Mouse (Mus musculus) embryonic facial prominence, embryonic 12.5 days (tissue): ENCODE measurements at regions not wholly inside any gene's neighbourhood (a gene's known extent, or its start where the extent isn't known, plus 50 kb on each side); places are given as distances from the start of the nearest gene placed in this dataset.

Source experiments
- ATAC-seq: fragments of 200-750 bp; cut with Nextera tagmentation; 2 replicates; pipeline ENCODE4 v1.8.0; 2017; ENCODE audit not compliant: insufficient number of reproducible peaks, insufficient read depth, low FRiP score, low TSS enrichment
- H3K27ac ChIP-seq: fragments of 300-500 bp; sonication (generic); 2 replicates; pipeline ENCODE4 v1.5.1; 2016; ENCODE audit warnings: mild to moderate bottlenecking
- H3K27me3 ChIP-seq: fragments of 300-500 bp; sonication (generic); 2 replicates; pipeline ENCODE4 v1.6.1; 2016; ENCODE audit warnings: mild to moderate bottlenecking, moderate library complexity
- H3K36me3 ChIP-seq: fragments of 300-500 bp; sonication (generic); 2 replicates; pipeline ENCODE4 v1.6.1; 2016; ENCODE audit warnings: mild to moderate bottlenecking
- H3K4me1 ChIP-seq: fragments of 300-500 bp; sonication (generic); 2 replicates; pipeline ENCODE4 v1.6.1; 2016
- H3K4me2 ChIP-seq: fragments of 300-500 bp; sonication (generic); replicated peaks from 2 replicates; pipeline ENCODE4 v1.6.1; 2016; ENCODE audit warnings: mild to moderate bottlenecking, moderate library complexity
- H3K4me3 ChIP-seq: fragments of 300-500 bp; sonication (generic); 2 replicates; pipeline ENCODE4 v1.5.1; 2016; ENCODE audit warnings: mild to moderate bottlenecking
- H3K9ac ChIP-seq: fragments of 300-500 bp; sonication (generic); 2 replicates; pipeline ENCODE4 v1.6.1; 2016; ENCODE audit warnings: mild to moderate bottlenecking, moderate library complexity
- H3K9me3 ChIP-seq: fragments of 300-500 bp; sonication (generic); 2 replicates; pipeline ENCODE4 v1.6.1; 2016; ENCODE audit warnings: mild to moderate bottlenecking, moderate library complexity
- WGBS: fragments of 180-500 bp; shearing (Covaris S2); methylation state at CpG from one replicate; pipeline ENCODE4 v1.1.7; 2016; 5-methylcytosine and 5-hydroxymethylcytosine counted together

DNA sequence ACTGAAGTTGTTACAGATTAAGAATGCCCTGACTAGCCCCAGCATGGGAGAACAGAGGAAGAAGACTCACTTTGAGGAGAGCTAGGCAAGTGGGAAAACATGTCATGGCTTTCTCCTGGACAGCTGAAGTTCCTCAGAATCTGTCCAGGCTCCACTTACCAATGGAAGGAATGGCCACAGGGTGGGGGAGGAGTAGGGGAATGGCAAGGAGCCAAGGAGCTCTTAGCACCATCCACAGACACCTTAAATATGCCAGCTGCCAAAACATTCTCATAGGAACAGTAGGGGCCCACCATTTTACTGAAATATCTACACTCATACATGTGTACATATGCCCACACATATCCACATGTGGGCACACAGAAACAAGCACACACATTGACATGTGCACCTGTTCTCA lies 134.9 kb upstream of the Nrp1 start:
- Histone ChIP-seq H3K4me1 (peaks cover 5% of the 10 kb centered on the region; the same call in 1 of the 2 replicates), H3K27me3 (no peaks in the 10 kb centered on the region), H3K9me3 (no peaks in the 10 kb centered on the region), H3K27ac (no peak overlapping the region), H3K4me2 (no peak overlapping the region), H3K9ac (no peak overlapping the region), H3K36me3 (no peaks in the 10 kb centered on the region), H3K4me3 (no peak overlapping the region)
- ATAC-seq, result no peak

DNA sequence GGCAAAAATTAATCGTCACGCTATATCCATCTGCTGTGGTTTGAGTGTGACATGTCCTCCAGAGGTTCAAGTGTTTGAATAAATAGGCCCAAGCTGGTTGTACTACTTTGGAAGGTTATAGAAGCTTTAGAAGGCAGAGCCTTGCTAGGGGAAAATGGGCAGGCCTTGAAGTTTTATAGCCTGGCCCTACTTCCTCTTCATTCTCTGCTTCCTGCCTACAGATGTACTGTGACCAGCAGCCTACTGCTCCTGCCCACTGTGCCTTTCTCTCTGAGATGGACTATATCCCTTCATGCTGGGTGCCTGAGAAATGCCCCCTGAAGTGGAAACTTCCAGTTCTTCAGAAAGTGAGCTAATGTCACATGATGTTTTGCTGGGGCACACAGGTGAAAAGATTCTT lies 133.3 kb upstream of the Nrp1 start:
- no peak overlapping the region for H3K4me3 ChIP-seq
- 88% methylated on average over 2 of the region's 2 CpGs for WGBS
- peaks cover 5% of the 10 kb centered on the region; the same call in 1 of the 2 replicates for H3K4me1 ChIP-seq
- no peak for ATAC-seq
- H3K9me3 ChIP-seq, result no peaks in the 10 kb centered on the region
- H3K36me3 ChIP-seq, result no peaks in the 10 kb centered on the region
- H3K4me2 ChIP-seq, result no peak overlapping the region
- H3K27me3 ChIP-seq, result no peaks in the 10 kb centered on the region
- H3K9ac ChIP-seq, result no peak overlapping the region
- no peak overlapping the region for H3K27ac ChIP-seq

DNA sequence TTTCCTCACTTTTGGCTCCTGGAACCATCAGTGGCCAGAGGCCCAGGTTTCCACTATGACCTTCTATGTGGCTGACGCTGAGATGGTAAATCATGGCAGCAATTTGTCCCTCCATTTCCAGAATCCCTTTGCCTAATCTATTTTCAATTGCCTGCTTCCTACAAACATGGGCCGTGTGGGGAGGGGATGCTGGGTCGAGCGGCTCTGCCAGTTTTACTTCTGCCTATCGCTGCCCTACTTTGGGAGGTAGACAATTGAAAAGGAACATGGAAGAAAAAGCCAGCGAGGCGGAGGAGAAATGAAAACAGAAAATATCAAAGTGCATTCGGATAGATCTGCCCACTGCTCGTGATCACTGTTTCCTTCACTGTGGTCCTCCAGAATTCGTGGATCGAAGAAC lies 123.3 kb upstream of the Nrp1 start:
- ATAC-seq, result no peak
- H3K27ac ChIP-seq, result no peak overlapping the region
- no peaks in the 10 kb centered on the region for H3K9me3 ChIP-seq
- H3K4me2 ChIP-seq, result no peak overlapping the region
- H3K4me3 ChIP-seq, result no peak overlapping the region
- no peaks in the 10 kb centered on the region for H3K36me3 ChIP-seq
- H3K9ac ChIP-seq, result no peak overlapping the region
- 86% methylated on average over 11 of the region's 11 CpGs for WGBS
- no peaks in the 10 kb centered on the region for H3K27me3 ChIP-seq
- H3K4me1 ChIP-seq, result peaks cover 7% of the 10 kb centered on the region

DNA sequence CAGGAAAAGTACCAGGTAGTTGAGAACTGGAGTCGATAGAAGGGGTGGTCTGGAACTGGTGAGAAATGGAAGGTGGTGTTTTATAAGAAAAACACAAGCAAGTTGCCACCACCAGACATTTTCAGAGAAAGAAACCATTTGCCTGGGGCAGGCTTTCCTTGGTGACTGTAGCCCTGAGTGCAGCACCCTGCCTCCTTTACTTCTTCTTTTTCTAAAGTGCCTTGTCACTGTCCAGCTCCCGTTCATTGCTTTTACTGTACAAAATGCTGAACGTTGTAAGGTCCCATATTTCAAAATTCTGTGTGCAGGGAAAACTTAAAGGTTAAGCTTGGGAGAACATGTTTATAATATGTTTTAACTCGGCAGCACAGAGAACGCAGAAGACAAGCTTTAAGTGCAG lies 122.9 kb upstream of the Nrp1 start:
- H3K27ac ChIP-seq, result no peak overlapping the region
- WGBS, result 76% methylated on average over 5 of the region's 5 CpGs
- H3K9ac ChIP-seq, result no peak overlapping the region
- H3K36me3 ChIP-seq, result no peaks in the 10 kb centered on the region
- H3K27me3 ChIP-seq, result no peaks in the 10 kb centered on the region
- no peak overlapping the region for H3K4me3 ChIP-seq
- ATAC-seq, result no peak
- no peak overlapping the region for H3K4me2 ChIP-seq
- peaks cover 7% of the 10 kb centered on the region for H3K4me1 ChIP-seq
- H3K9me3 ChIP-seq, result no peaks in the 10 kb centered on the region

DNA sequence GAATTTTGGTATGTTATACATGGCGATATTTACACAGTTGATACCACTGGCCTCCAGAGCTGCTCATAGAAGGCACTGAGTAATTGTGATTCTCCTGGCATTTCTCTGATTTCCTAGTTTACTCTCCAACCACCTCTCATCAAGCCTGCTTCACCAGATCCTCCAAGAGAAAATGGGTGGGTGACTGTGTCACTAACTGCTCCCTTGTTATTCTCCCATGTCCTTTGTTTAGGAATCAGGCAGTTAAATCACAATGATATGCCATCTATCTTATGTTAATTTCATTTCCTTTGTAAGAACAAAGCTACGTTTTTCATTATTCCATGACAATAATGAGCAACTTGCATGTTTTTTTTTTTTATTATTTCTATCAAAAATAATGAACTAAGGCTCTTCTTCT lies 122.3 kb upstream of the Nrp1 start:
- 88% methylated on average over 2 of the region's 2 CpGs for WGBS
- no peak for ATAC-seq

DNA sequence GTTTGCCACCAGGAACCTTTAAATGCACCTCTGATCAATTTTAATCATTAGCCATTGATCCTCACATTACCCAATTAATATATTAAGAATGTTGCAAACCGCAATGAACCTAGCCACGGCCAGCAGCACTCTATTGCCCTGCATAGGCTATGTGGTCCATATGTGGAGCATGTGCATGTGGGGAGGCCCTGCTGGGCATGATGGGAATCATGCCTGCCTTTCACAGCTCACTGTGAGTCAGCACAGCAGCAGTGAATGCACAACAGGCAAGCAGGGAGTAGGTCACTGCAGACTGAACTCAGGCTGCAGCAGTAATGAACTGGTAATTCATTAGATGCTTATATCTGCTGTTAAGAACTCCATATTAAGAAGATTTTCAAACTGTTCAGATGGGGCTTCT lies 119.5 kb upstream of the Nrp1 start:
- Histone ChIP-seq H3K4me3 (no peak overlapping the region), H3K27me3 (no peaks in the 10 kb centered on the region), H3K9me3 (no peaks in the 10 kb centered on the region), H3K9ac (no peak overlapping the region), H3K4me2 (no peak overlapping the region), H3K4me1 (no peaks in the 10 kb centered on the region), H3K27ac (no peak overlapping the region), H3K36me3 (no peaks in the 10 kb centered on the region)
- ATAC-seq, result no peak
- 86% methylated on average over 2 of the region's 2 CpGs for WGBS

More for the DNA sequence above, 122.3 kb upstream of the Nrp1 start:
- Histone ChIP-seq H3K9me3 (no peaks in the 10 kb centered on the region), H3K36me3 (no peaks in the 10 kb centered on the region), H3K9ac (no peak overlapping the region), H3K4me1 (peaks cover 7% of the 10 kb centered on the region), H3K4me3 (no peak overlapping the region), H3K27me3 (no peaks in the 10 kb centered on the region), H3K4me2 (no peak overlapping the region), H3K27ac (no peak overlapping the region)

DNA sequence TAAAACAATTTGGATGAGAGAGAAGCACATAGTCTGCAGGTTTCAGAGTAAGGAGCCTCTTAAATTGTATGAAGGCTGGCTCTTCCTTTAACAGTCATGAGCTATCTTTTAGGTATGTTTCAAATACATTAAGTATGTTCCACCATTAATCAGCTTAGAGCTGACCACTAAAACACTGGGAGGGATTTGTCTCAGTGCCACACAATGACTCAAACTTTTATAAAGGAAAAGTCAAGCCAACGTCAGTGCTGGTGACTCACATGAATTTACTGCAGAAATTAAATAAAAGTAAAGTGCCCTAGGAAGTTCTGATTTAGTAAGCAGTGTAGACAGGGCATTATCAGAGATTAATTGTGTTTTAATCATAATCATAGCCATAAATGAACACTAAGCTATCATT lies 118.6 kb upstream of the Nrp1 start:
- Histone ChIP-seq H3K9ac (no peak overlapping the region), H3K27ac (no peak overlapping the region), H3K4me3 (no peak overlapping the region), H3K9me3 (no peaks in the 10 kb centered on the region), H3K36me3 (no peaks in the 10 kb centered on the region), H3K4me2 (no peak overlapping the region), H3K4me1 (no peaks in the 10 kb centered on the region), H3K27me3 (no peaks in the 10 kb centered on the region)
- ATAC-seq, result no peak
- 76% methylated on average over 1 of the region's 1 CpGs for WGBS

DNA sequence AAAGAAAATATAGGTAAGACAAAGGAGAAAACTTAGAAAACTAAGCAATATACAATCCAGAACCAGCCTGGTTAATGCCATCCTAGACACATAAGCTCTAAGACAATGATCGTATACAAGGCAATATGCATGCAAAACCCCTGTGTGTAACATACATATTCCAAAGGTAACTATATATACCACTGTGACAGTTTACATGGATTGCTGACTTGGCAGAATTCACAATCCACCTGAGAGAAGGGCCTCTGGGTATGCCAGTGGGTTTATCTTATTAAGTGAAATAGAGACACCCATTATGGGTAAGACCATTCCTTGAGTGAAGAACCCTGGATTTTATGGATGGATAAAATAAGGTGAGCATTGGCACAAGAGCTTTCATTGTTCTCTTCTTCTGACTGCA lies 117.2 kb upstream of the Nrp1 start:
- H3K9ac ChIP-seq, result no peak overlapping the region
- WGBS, result 100% methylated on average over 1 of the region's 1 CpGs
- no peak for ATAC-seq

DNA sequence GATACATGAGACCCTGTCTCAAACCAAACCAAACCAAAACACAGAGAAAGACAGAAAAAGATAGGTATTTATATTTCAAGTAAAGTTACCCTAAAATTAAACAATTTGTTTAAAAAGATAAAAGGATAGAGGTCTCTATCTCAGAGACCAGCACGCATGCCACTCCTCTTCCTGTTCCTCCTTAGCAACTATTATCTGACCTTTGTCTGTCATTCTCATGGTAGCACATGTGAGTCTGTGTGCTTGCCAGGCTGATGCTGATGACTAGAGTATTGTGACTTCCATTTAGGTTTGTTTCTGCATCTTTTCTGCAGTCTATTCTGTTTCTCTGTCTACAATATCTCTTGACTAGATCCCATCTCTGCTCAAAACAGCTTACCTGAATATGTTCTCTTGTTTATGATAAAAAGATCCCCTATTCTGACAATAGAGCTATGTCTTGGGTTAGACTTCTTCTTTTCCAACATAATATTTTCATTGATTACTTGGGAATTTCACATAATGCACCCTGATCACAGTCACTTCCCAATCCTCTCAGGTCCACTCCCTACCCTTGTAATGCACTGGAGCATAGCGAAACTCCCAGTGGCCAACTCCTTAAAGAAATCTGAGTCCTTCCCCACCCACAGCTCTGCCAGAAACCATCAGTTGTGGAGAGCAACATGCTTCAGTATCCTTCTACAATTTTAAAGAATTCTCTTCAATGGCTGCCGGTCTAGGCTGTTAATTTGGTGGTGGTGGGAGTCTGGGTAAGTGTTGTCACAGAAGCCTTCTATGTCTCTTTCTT lies 115.7 kb upstream of the Nrp1 start:
- WGBS, result 90% methylated on average over 3 of the region's 3 CpGs

More for the DNA sequence above, 117.2 kb upstream of the Nrp1 start:
- Histone ChIP-seq H3K9me3 (no peaks in the 10 kb centered on the region), H3K36me3 (no peaks in the 10 kb centered on the region), H3K4me2 (no peak overlapping the region), H3K27ac (no peak overlapping the region), H3K4me1 (no peaks in the 10 kb centered on the region), H3K4me3 (no peak overlapping the region), H3K27me3 (no peaks in the 10 kb centered on the region)

DNA sequence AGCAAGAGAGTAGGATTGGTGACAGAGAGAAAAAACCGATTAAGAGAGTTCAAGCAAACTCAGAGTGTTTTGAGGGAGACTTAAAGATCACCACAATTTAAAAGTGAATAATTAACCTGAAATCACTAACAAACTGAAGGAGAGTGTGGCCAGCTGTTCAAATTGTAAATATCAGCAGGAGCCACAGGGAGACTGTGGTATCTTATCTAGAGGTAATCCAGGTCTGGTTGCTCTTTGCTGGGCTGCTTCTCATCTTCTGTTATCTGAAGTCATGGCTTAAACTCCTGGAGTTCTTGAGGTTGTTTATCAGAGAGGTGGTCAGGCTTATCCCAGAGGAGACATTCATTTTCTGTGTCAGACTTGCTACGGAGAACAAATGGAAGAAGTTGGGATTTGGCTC lies 106.7 kb upstream of the Nrp1 start:
- Histone ChIP-seq H3K9me3 (no peaks in the 10 kb centered on the region), H3K27ac (no peak overlapping the region), H3K36me3 (no peaks in the 10 kb centered on the region), H3K4me2 (no peak overlapping the region), H3K4me3 (no peak overlapping the region), H3K9ac (no peak overlapping the region), H3K27me3 (no peaks in the 10 kb centered on the region), H3K4me1 (no peaks in the 10 kb centered on the region)
- WGBS, result 71% methylated on average over 2 of the region's 2 CpGs
- ATAC-seq, result no peak

More for the DNA sequence above, 115.7 kb upstream of the Nrp1 start:
- no peaks in the 10 kb centered on the region for H3K9me3 ChIP-seq
- H3K27ac ChIP-seq, result no peak overlapping the region
- no peak overlapping the region for H3K9ac ChIP-seq
- no peaks in the 10 kb centered on the region for H3K36me3 ChIP-seq
- no peak for ATAC-seq
- H3K4me1 ChIP-seq, result no peaks in the 10 kb centered on the region
- no peak overlapping the region for H3K4me3 ChIP-seq
- no peak overlapping the region for H3K4me2 ChIP-seq
- H3K27me3 ChIP-seq, result no peaks in the 10 kb centered on the region

DNA sequence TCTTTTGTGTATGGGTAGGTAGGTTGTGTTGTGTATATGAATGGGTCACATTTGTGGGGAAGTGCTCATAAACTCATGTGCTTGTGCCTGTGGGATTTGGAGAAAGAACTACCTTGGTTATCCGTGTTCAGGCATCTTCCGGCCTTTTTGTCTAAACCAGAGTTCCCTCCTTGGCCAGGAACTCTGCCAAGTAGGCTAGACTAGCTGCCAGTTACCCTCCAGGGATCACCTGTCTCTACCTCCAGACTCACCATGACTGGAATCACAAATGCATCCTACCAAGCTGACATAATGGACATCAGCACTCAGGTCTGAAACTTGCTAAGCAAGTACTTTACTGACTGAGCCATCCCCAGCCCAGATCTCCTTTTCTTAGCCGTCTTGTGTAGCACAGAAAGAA lies 97.6 kb upstream of the Nrp1 start:
- ATAC-seq, result no peak
- H3K4me2 ChIP-seq, result no peak overlapping the region
- H3K9ac ChIP-seq, result no peak overlapping the region
- WGBS, result 82% methylated on average over 3 of the region's 3 CpGs
- no peaks in the 10 kb centered on the region for H3K9me3 ChIP-seq
- no peak overlapping the region for H3K4me3 ChIP-seq
- 0 out of 2 replicates have a peak, but pooled peaks cover 9% of the 10 kb centered on the region for H3K4me1 ChIP-seq
- H3K27me3 ChIP-seq, result no peaks in the 10 kb centered on the region
- no peak overlapping the region for H3K27ac ChIP-seq
- H3K36me3 ChIP-seq, result no peaks in the 10 kb centered on the region

DNA sequence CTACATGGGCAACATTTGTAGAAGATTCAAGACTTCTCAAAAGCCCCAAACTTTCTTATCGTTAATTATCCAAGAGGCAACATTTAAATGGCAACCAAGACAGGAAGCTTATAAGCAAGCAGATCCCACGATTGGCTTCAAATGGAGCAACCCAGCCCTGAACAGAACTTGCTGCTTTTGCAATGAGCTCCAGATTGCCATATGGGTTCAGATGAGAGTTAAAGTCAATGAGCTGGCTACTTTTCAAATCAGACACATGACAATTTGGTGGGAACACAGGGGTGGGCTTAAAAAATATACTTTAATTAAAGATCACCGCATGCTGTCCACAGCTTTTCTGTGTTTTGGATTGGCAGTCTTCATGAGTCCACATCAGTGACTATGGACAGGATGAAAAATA lies 97.0 kb upstream of the Nrp1 start:
- H3K4me1 ChIP-seq, result 0 out of 2 replicates have a peak, but pooled peaks cover 9% of the 10 kb centered on the region
- H3K4me2 ChIP-seq, result no peak overlapping the region
- WGBS, result 88% methylated on average over 3 of the region's 3 CpGs
- no peaks in the 10 kb centered on the region for H3K36me3 ChIP-seq
- no peaks in the 10 kb centered on the region for H3K27me3 ChIP-seq
- H3K4me3 ChIP-seq, result no peak overlapping the region
- no peak for ATAC-seq
- H3K9ac ChIP-seq, result no peak overlapping the region
- H3K9me3 ChIP-seq, result no peaks in the 10 kb centered on the region
- H3K27ac ChIP-seq, result no peak overlapping the region
